Mouse (Mus musculus) CH12.LX (cell line): ENCODE measurements around the gene Ifrd2.

Experiments
- CTCF ChIP-seq, 2 experiments: IDR thresholded peaks in 1 of 2; conservative IDR thresholded peaks in 1 of 2; 2 replicates each; pipeline ENCODE4 v1.5.1; 2011 to 2012; ENCODE audit warnings: low read depth in 2 of 2, low read length in 2 of 2, improper control_type of control experiment in 1 of 2, inconsistent platforms in 1 of 2, mild to moderate bottlenecking in 1 of 2, moderate library complexity in 1 of 2
- MAFK ChIP-seq: IDR thresholded peaks from 2 replicates; pipeline ENCODE4 v1.6.1; 2011; ENCODE audit warnings: low read length, improper control_type of control experiment; ENCODE audit not compliant: insufficient replicate concordance
- POLR2A ChIP-seq: IDR thresholded peaks from 2 replicates; pipeline ENCODE4 v1.6.1; 2011; ENCODE audit warnings: low read depth, mild to moderate bottlenecking, improper control_type of control experiment, low read length
- ZC3H11A ChIP-seq: IDR thresholded peaks from 2 replicates; pipeline ENCODE4 v1.6.1; 2012; ENCODE audit warnings: low read depth, mild to moderate bottlenecking, inconsistent platforms, low read length, improper control_type of control experiment

DNA sequence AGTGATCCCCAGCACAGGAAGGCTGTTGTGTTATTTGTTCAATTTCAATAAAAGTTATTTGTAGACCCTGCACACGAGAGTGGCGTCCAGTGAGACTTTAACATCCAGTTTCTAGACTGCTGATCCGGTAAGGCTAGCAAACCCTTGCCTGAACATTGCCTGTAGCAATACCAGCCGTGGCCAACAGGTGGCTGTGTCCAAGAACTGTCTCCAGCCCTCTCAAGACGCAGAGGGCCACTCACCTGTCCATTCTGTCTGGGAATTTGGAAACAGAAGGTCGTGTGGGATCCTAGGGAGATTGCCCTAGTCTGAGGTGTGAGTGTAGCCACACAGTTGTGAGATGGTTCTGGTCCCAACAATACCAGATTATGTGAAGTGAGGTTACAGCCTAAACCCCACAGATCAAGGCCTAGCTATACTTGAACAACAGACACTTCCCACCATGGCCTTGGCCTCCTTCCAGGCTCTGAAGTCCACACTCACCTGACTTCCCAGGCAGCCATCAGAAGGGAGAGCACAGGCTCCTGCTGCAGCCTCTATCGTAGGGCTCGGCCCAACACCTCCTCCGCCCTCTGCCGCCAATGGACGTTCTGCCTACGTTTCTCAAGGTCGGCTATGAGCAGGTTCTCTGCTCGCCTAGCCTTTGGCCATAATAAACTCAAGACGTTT lies 21.3 kb upstream of the Ifrd2 start:
- TF ChIP-seq MAFK = no peak
- TF ChIP-seq POLR2A = no peak
- no peak for TF ChIP-seq ZC3H11A
- TF ChIP-seq CTCF (conservative IDR thresholded peaks at IDR 0.05 in 1 of 2, IDR thresholded peaks at IDR 0.05 in 1 of 2; ENCODE audit: low read depth in 2 of 2, low read length in 2 of 2) = peak; percentile 70 to 91
